Mouse (Mus musculus): Measurements from ENCODE around the gene Paf1. TPM values are rescaled to one million over a fixed set of nuclear protein-coding genes. Genes with fewer than 3 reads are reported as not detected.

Gene Paf1
- polyA plus RNA-seq, 1 experiment from 2014 or later, result 67.3 TPM

- Histone ChIP-seq H3K27me3 (ENCODE audit: control insufficient read depth, insufficient read depth, low read length) (no peaks in the 10 kb centered on the region), H3K36me3 (ENCODE audit: control insufficient read depth, insufficient read depth, low read length) (peaks cover 7% of the 10 kb centered on the region; the same call in 1 of the 2 replicates), H3K4me3 (ENCODE audit: low read depth, low read length) (peak overlapping the region; percentile 84), H3K9ac (replicated peaks; ENCODE audit: low read depth, low read length) (peak overlapping the region; percentile 88), H3K27ac (ENCODE audit: low read length) (peak overlapping the region; percentile 96), H3K9me3 (ENCODE audit: control insufficient read depth, low read depth, low read length) (no peaks in the 10 kb centered on the region), H3K4me2 (replicated peaks; ENCODE audit: low read depth, low read length) (peak overlapping the region; percentile 91), H3K4me1 (ENCODE audit: control insufficient read depth, insufficient read depth, low read length) (peaks cover 45% of the 10 kb centered on the region)
- WGBS, result 2% methylated on average over 53 of the region's 53 CpGs
- ATAC-seq (ENCODE audit: insufficient number of reproducible peaks, insufficient read depth, low FRiP score, low read depth), result peak; percentile 43; the same call in 1 of the 2 replicates
Observed at GRCm38 (mm10) chr7:28378769-28379651, 13.7 kb upstream of the Paf1 start.

- H3K4me1 ChIP-seq (ENCODE audit: control insufficient read depth, insufficient read depth, low read length), result peaks cover 41% of the 10 kb centered on the region
- no peak for ATAC-seq (ENCODE audit: insufficient number of reproducible peaks, insufficient read depth, low FRiP score, low read depth)
- peaks cover 7% of the 10 kb centered on the region; the same call in 1 of the 2 replicates for H3K36me3 ChIP-seq (ENCODE audit: control insufficient read depth, insufficient read depth, low read length)
- WGBS, result 41% methylated on average over 17 of the region's 17 CpGs
- peak within 1 kb of the TSS; percentile 88 for H3K9ac ChIP-seq (replicated peaks; ENCODE audit: low read depth, low read length)
- H3K9me3 ChIP-seq (ENCODE audit: control insufficient read depth, low read depth, low read length), result no peaks in the 10 kb centered on the region
- H3K27ac ChIP-seq (ENCODE audit: low read length), result peak within 1 kb of the TSS; percentile 96
- H3K4me3 ChIP-seq (ENCODE audit: low read depth, low read length), result peak within 1 kb of the TSS; percentile 84
- H3K27me3 ChIP-seq (ENCODE audit: control insufficient read depth, insufficient read depth, low read length), result no peaks in the 10 kb centered on the region
- H3K4me2 ChIP-seq (replicated peaks; ENCODE audit: low read depth, low read length), result peak within 1 kb of the TSS; percentile 91
Observed at GRCm38 (mm10) chr7:28380237-28381016, 12.3 kb upstream of the Paf1 start, which contains the start of gene Zfp36. TSS of gene Zfp36 (minus strand) at chr7:28380253.

DNA sequence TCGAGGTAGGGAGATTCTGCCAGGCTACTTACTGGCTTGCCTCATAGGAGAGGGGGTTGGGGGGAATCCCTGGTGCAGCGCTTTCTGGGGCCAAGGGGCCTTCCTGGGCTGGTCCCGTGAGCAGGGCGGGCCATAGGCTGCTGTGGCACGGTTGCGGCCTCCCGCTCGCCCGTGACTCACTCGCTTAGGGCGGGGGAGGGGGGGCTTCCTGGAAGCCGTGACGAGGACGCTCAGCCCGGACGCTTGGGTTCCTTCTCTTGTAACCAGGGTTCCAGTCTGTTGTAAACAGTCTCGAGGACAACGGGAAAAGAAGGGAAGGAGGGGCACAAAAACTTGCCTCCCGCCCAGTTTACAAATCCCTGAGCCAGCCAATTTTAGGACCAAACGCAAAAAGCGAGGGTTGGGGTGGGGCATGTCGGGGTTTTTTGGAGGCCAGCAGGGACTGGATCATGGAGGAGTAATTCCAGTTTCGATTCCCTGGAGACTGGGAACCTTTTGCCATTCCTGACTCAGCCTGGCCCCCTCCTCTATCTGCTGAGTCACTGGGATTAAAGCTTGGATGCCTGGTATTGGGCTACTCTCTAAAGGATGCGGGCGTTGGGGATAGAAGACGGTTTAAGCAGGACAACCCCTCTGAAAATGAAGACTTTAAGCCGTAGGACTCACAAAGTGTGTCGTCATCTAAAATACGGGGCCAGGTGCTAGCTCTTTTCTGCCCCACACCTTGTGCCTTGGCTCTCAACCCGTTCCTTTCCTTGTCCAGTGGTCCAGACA, 11.5 kb upstream of the Paf1 start:
- Histone ChIP-seq H3K27ac (ENCODE audit: low read length) (peak overlapping the region; percentile 96), H3K4me1 (ENCODE audit: control insufficient read depth, insufficient read depth, low read length) (peaks cover 41% of the 10 kb centered on the region), H3K4me3 (ENCODE audit: low read depth, low read length) (peak overlapping the region; percentile 17), H3K9me3 (ENCODE audit: control insufficient read depth, low read depth, low read length) (no peaks in the 10 kb centered on the region), H3K27me3 (ENCODE audit: control insufficient read depth, insufficient read depth, low read length) (no peaks in the 10 kb centered on the region), H3K36me3 (ENCODE audit: control insufficient read depth, insufficient read depth, low read length) (peaks cover 11% of the 10 kb centered on the region; the same call in 1 of the 2 replicates), H3K4me2 (replicated peaks; ENCODE audit: low read depth, low read length) (peak overlapping the region; percentile 43), H3K9ac (replicated peaks; ENCODE audit: low read depth, low read length) (peak overlapping the region; percentile 38)
- ATAC-seq (ENCODE audit: insufficient number of reproducible peaks, insufficient read depth, low FRiP score, low read depth), result peak; percentile 21; the same call in 1 of the 2 replicates
- 3% methylated on average over 30 of the region's 30 CpGs for WGBS

GRCm38 (mm10) chr7:28381938-28382337, 10.8 kb upstream of the Paf1 start:
- H3K9ac ChIP-seq (replicated peaks; ENCODE audit: low read depth, low read length), result peak overlapping the region; percentile 10
- H3K4me3 ChIP-seq (ENCODE audit: low read depth, low read length), result peak overlapping the region; percentile 17
- peak overlapping the region; percentile 43 for H3K4me2 ChIP-seq (replicated peaks; ENCODE audit: low read depth, low read length)
- no peaks in the 10 kb centered on the region for H3K9me3 ChIP-seq (ENCODE audit: control insufficient read depth, low read depth, low read length)
- WGBS, result 1% methylated on average over 20 of the region's 20 CpGs
- no peaks in the 10 kb centered on the region for H3K27me3 ChIP-seq (ENCODE audit: control insufficient read depth, insufficient read depth, low read length)
- ATAC-seq (ENCODE audit: insufficient number of reproducible peaks, insufficient read depth, low FRiP score, low read depth), result peak; percentile 68
- H3K36me3 ChIP-seq (ENCODE audit: control insufficient read depth, insufficient read depth, low read length), result peaks cover 13% of the 10 kb centered on the region; the same call in 1 of the 2 replicates
- peak overlapping the region; percentile 96 for H3K27ac ChIP-seq (ENCODE audit: low read length)
- peaks cover 40% of the 10 kb centered on the region for H3K4me1 ChIP-seq (ENCODE audit: control insufficient read depth, insufficient read depth, low read length)

- Histone ChIP-seq H3K4me3 (ENCODE audit: low read depth, low read length) (peak overlapping the region; percentile 17; the same call in 1 of the 2 replicates), H3K4me2 (replicated peaks; ENCODE audit: low read depth, low read length) (peak overlapping the region; percentile 43), H3K9me3 (ENCODE audit: control insufficient read depth, low read depth, low read length) (no peaks in the 10 kb centered on the region), H3K27me3 (ENCODE audit: control insufficient read depth, insufficient read depth, low read length) (no peaks in the 10 kb centered on the region), H3K36me3 (ENCODE audit: control insufficient read depth, insufficient read depth, low read length) (peaks cover 14% of the 10 kb centered on the region; the same call in 1 of the 2 replicates), H3K9ac (replicated peaks; ENCODE audit: low read depth, low read length) (no peak overlapping the region; the same call in 1 of the 2 replicates), H3K4me1 (ENCODE audit: control insufficient read depth, insufficient read depth, low read length) (peaks cover 35% of the 10 kb centered on the region), H3K27ac (ENCODE audit: low read length) (peak overlapping the region; percentile 96)
- WGBS, result 37% methylated on average over 11 of the region's 12 CpGs
- ATAC-seq (ENCODE audit: insufficient number of reproducible peaks, insufficient read depth, low FRiP score, low read depth), result no peak
Observed at GRCm38 (mm10) chr7:28382347-28382951, 10.3 kb upstream of the Paf1 start.

DNA sequence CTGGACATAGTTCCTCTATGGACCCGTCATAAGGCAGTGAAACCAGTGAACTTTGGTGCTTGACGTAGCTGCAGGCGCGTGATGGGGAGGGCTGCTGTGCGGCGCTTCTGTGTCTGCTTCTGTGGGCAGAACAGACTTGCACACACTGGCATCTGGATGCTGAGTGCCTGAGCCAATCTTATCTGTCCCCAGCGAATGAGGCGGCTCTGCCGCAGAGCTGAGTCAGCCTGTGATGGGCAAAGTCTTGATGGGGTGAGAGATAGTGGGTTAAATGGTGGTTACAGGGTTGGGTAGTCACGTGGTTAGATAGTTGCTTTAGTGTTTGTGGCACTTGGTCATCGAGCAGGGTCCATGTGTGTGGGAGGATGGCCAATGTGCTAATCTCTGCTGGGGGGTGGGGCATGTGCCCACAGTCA, 9.8 kb upstream of the Paf1 start:
- ATAC-seq (ENCODE audit: insufficient number of reproducible peaks, insufficient read depth, low FRiP score, low read depth), result no peak
- Histone ChIP-seq H3K27ac (ENCODE audit: low read length) (peak overlapping the region; percentile 96), H3K9ac (replicated peaks; ENCODE audit: low read depth, low read length) (no peak overlapping the region), H3K4me2 (replicated peaks; ENCODE audit: low read depth, low read length) (peak overlapping the region; percentile 43; the same call in 1 of the 2 replicates), H3K4me3 (ENCODE audit: low read depth, low read length) (no peak overlapping the region), H3K9me3 (ENCODE audit: control insufficient read depth, low read depth, low read length) (no peaks in the 10 kb centered on the region), H3K27me3 (ENCODE audit: control insufficient read depth, insufficient read depth, low read length) (no peaks in the 10 kb centered on the region), H3K36me3 (ENCODE audit: control insufficient read depth, insufficient read depth, low read length) (peaks cover 13% of the 10 kb centered on the region; the same call in 1 of the 2 replicates), H3K4me1 (ENCODE audit: control insufficient read depth, insufficient read depth, low read length) (peaks cover 29% of the 10 kb centered on the region)
- 53% methylated on average over 11 of the region's 11 CpGs for WGBS

DNA sequence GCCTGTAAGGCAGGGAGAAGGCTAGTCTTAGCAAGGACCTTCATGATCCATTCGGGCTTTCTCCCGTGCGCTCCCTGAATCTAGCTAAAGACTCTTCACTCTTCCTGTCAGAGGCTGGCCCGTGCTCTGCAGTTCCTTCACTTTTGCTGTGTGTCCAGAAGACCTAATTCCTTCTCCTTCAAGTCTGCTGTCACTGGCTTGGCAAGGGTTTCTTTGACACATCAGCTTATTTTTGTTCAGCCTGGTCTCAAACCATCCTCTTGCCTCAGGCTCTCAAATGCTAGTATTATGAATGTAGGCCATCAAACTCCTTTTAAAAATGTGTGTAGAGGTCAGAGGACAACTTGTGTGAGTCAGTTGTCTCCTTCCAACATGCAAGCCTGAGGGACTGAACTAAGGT, 9.1 kb upstream of the Paf1 start:
- H3K36me3 ChIP-seq (ENCODE audit: control insufficient read depth, insufficient read depth, low read length), result peaks cover 19% of the 10 kb centered on the region
- H3K4me2 ChIP-seq (replicated peaks; ENCODE audit: low read depth, low read length), result no peak overlapping the region
- no peaks in the 10 kb centered on the region for H3K27me3 ChIP-seq (ENCODE audit: control insufficient read depth, insufficient read depth, low read length)
- peak overlapping the region; percentile 96; the same call in 1 of the 2 replicates for H3K27ac ChIP-seq (ENCODE audit: low read length)
- ATAC-seq (ENCODE audit: insufficient number of reproducible peaks, insufficient read depth, low FRiP score, low read depth), result no peak
- peaks cover 25% of the 10 kb centered on the region for H3K4me1 ChIP-seq (ENCODE audit: control insufficient read depth, insufficient read depth, low read length)
- WGBS, result 73% methylated on average over 4 of the region's 4 CpGs
- H3K4me3 ChIP-seq (ENCODE audit: low read depth, low read length), result no peak overlapping the region
- no peak overlapping the region for H3K9ac ChIP-seq (replicated peaks; ENCODE audit: low read depth, low read length)
- H3K9me3 ChIP-seq (ENCODE audit: control insufficient read depth, low read depth, low read length), result no peaks in the 10 kb centered on the region

Measured in stomach, embryonic 14.5 days (tissue).